Mouse (Mus musculus) erythroblast, embryonic 14.5 days (primary cell): ENCODE measurements around the gene Aif1.

ENCODE experiments used
- GATA1 ChIP-seq: IDR thresholded peaks from 2 replicates; pipeline ENCODE4 v1.6.1; 2012; ENCODE audit warnings: low read length, inconsistent platforms, mixed read lengths
- TAL1 ChIP-seq: IDR thresholded peaks from 3 replicates; pipeline ENCODE4 v1.6.1; 2012; ENCODE audit warnings: low read length, inconsistent platforms, mixed read lengths

- TF ChIP-seq TAL1 (no peak), GATA1 (no peak)
These were observed 13.3 kb upstream of the Aif1 start for GRCm38 (mm10) chr17:35189186-35189585.
